Mouse (Mus musculus): Measurements from ENCODE around the gene Cnot6l. TPM values are rescaled to one million over a fixed set of nuclear protein-coding genes. Genes with fewer than 3 reads are reported as not detected.

Cnot6l gene
- polyA plus RNA-seq (2017; shearing (Covaris generic)), result 68.4 TPM

DNA sequence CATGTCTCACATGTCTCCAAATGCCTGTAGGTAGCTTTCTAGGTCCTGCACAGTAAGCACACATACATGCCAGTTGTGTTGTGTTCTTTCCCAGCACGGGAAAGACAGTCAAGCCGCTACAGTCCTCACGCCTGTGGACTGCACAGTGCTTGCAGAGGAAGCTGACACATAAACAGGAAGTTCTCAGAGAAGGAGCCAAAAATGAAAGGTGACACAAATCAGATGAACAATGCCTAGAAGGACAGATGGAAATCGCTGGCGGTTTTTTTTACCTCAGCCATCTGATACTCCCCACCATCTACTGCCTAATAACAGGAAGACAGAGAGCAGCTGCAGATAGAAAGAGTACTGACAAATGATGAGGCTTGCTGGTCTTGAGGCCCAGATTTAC lies at the start of gene Cnot6l:
Gene Cnot6l (minus strand): TSS at position 151 of the 391 bp plus-strand sequence.

DNA sequence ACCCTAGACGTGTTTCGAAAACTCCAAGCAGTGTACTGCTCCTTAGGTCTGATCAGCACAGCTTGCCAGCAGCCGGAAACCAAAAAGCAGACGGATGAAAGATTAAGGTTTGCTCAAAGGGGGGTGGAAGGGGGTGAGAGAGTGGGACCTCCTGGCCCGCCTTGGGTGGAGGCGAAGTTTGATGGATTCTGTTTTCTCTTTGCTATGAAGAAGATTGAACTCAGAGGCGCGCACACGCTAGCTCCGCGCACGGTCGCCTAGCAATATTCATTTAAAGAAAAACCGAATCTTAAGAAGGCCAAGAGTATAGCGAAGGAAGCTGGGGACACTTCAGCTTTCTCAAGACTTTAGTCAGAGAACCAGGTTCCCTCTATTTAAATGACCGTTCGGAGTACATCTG lies 45.5 kb upstream of the Cnot6l start, which contains the start of gene Mrpl1:
Gene Mrpl1 (plus strand): TSS at position 35 of the 400 bp plus-strand sequence.

Other genes with a start within 250 kb of the Cnot6l start
- gene Cxcl13, start 207.2 kb downstream of the Cnot6l start, polyA plus RNA-seq (2017; shearing (Covaris generic)), result 0.60 TPM
- gene Mrpl1, start 45.3 kb upstream of the Cnot6l start, polyA plus RNA-seq (2017; shearing (Covaris generic)), result 25.5 TPM
- not detected for gene Fras1, start 209.8 kb upstream of the Cnot6l start, polyA plus RNA-seq (2017; shearing (Covaris generic))

Measured in inflammation-experienced regulatory T-cells, adult 16 weeks (primary cell).